Mouse (Mus musculus) megakaryocyte, embryonic 14.5 days (primary cell): ENCODE results near the gene Tkfc. TPM values are rescaled to one million over a fixed set of nuclear protein-coding genes. Genes with fewer than 3 reads are reported as not detected.

Experiments used
- H3K27me3 ChIP-seq: replicated peaks from 2 replicates; pipeline ENCODE3; 2012; ENCODE audit warnings: inconsistent platforms
- H3K36me3 ChIP-seq: replicated peaks from 2 replicates; pipeline ENCODE3; 2012; ENCODE audit warnings: low read length, inconsistent platforms, mixed read lengths
- H3K4me1 ChIP-seq: 2 replicates; pipeline ENCODE4 v1.6.1; 2012; ENCODE audit warnings: inconsistent platforms
- H3K4me3 ChIP-seq: replicated peaks from 2 replicates; pipeline ENCODE3; 2012; ENCODE audit warnings: moderate library complexity, mild to moderate bottlenecking, inconsistent platforms
- H3K9me3 ChIP-seq: 2 replicates; pipeline ENCODE4 v1.6.1; 2012; ENCODE audit warnings: inconsistent platforms
- FLI1 ChIP-seq: IDR thresholded peaks from 2 replicates; pipeline ENCODE4 v1.6.1; 2012; ENCODE audit warnings: low read length, inconsistent platforms, mixed read lengths
- GATA1 ChIP-seq: IDR thresholded peaks from 3 replicates; pipeline ENCODE4 v1.6.1; 2012; ENCODE audit warnings: mixed read lengths, low read length, inconsistent platforms, borderline replicate concordance
- polyA plus RNA-seq: library from polyadenylated mRNA; stranded (reverse); fragments of >175 nt; gene quantifications from 2 replicates; pipeline ENCODE4 v1.2.3, GENCODE M21; 2012; ENCODE audit warnings: low replicate concordance; ENCODE audit not compliant: insufficient read depth

The Tkfc gene
- polyA plus RNA-seq, 1 experiment, result 7.3 TPM

GRCm38 (mm10) chr19:10589127-10589857 lies 16.2 kb downstream of the Tkfc start:
- Histone ChIP-seq H3K36me3 (peaks cover 89% of the 10 kb centered on the region), H3K27me3 (no peaks in the 10 kb centered on the region), H3K9me3 (no peaks in the 10 kb centered on the region), H3K4me1 (peaks cover 64% of the 10 kb centered on the region), H3K4me3 (peak overlapping the region; percentile 83)
- no peak for TF ChIP-seq FLI1
- no peak for TF ChIP-seq GATA1

GRCm38 (mm10) chr19:10587231-10587630 lies 18.2 kb downstream of the Tkfc start:
- H3K4me1 ChIP-seq, result peaks cover 71% of the 10 kb centered on the region
- TF ChIP-seq FLI1 (no peak), GATA1 (no peak)
- H3K4me3 ChIP-seq, result no peak overlapping the region
- H3K9me3 ChIP-seq, result no peaks in the 10 kb centered on the region
- H3K27me3 ChIP-seq, result no peaks in the 10 kb centered on the region
- H3K36me3 ChIP-seq, result peaks cover 83% of the 10 kb centered on the region

GRCm38 (mm10) chr19:10585112-10585511 lies 20.3 kb downstream of the Tkfc start:
- no peak for TF ChIP-seq FLI1
- no peak for TF ChIP-seq GATA1
- peaks cover 79% of the 10 kb centered on the region for H3K4me1 ChIP-seq
- no peaks in the 10 kb centered on the region for H3K27me3 ChIP-seq
- H3K36me3 ChIP-seq, result peaks cover 84% of the 10 kb centered on the region
- H3K9me3 ChIP-seq, result no peaks in the 10 kb centered on the region
- no peak overlapping the region for H3K4me3 ChIP-seq

- no peaks in the 10 kb centered on the region for H3K27me3 ChIP-seq
- peaks cover 79% of the 10 kb centered on the region for H3K4me1 ChIP-seq
- no peak overlapping the region for H3K4me3 ChIP-seq
- no peak for TF ChIP-seq FLI1
- no peak for TF ChIP-seq GATA1
- H3K36me3 ChIP-seq, result peaks cover 85% of the 10 kb centered on the region
- no peaks in the 10 kb centered on the region for H3K9me3 ChIP-seq
Measured at GRCm38 (mm10) chr19:10583550-10584146, 21.8 kb downstream of the Tkfc start.

- Histone ChIP-seq H3K4me3 (peak overlapping the region; percentile 40), H3K9me3 (no peaks in the 10 kb centered on the region), H3K4me1 (peaks cover 67% of the 10 kb centered on the region), H3K36me3 (peaks cover 71% of the 10 kb centered on the region), H3K27me3 (no peaks in the 10 kb centered on the region)
- TF ChIP-seq FLI1 (no peak), GATA1 (no peak)
Measured at GRCm38 (mm10) chr19:10581984-10582383, 23.5 kb downstream of the Tkfc start.

GRCm38 (mm10) chr19:10580761-10581160 lies 24.7 kb downstream of the Tkfc start:
- H3K9me3 ChIP-seq, result no peaks in the 10 kb centered on the region
- no peak for TF ChIP-seq FLI1
- no peak for TF ChIP-seq GATA1
- no peak overlapping the region for H3K4me3 ChIP-seq
- H3K36me3 ChIP-seq, result peaks cover 61% of the 10 kb centered on the region
- H3K4me1 ChIP-seq, result peaks cover 64% of the 10 kb centered on the region
- no peaks in the 10 kb centered on the region for H3K27me3 ChIP-seq

- no peak for TF ChIP-seq FLI1
- TF ChIP-seq GATA1, result no peak
Measured at GRCm38 (mm10) chr19:10580102-10580501, 25.4 kb downstream of the Tkfc start.

GRCm38 (mm10) chr19:10576690-10577561 lies 28.5 kb downstream of the Tkfc start, which contains the start of the genes Cyb561a3 and Tmem138:
TSS of gene Cyb561a3 (plus strand) at chr19:10577172.
TSS of gene Tmem138 (minus strand) at chr19:10577362.
- Histone ChIP-seq H3K4me1 (peaks cover 54% of the 10 kb centered on the region), H3K36me3 (peaks cover 69% of the 10 kb centered on the region)
- TF ChIP-seq FLI1, result peak; percentile 73; the same call in 1 of the 2 replicates
- TF ChIP-seq GATA1, result no peak

More at GRCm38 (mm10) chr19:10580102-10580501, 25.4 kb downstream of the Tkfc start:
- Histone ChIP-seq H3K27me3 (no peaks in the 10 kb centered on the region), H3K4me1 (peaks cover 68% of the 10 kb centered on the region), H3K4me3 (no peak overlapping the region), H3K9me3 (no peaks in the 10 kb centered on the region), H3K36me3 (peaks cover 63% of the 10 kb centered on the region)

GRCm38 (mm10) chr19:10569627-10570026 lies 35.8 kb downstream of the Tkfc start:
- H3K36me3 ChIP-seq, result peaks cover 65% of the 10 kb centered on the region

More at GRCm38 (mm10) chr19:10576690-10577561, 28.5 kb downstream of the Tkfc start, which contains the start of the genes Cyb561a3 and Tmem138:
- Histone ChIP-seq H3K9me3 (no peaks in the 10 kb centered on the region), H3K4me3 (peak within 1 kb of the TSS; percentile 92), H3K27me3 (no peaks in the 10 kb centered on the region)

More at GRCm38 (mm10) chr19:10569627-10570026, 35.8 kb downstream of the Tkfc start:
- Histone ChIP-seq H3K27me3 (no peaks in the 10 kb centered on the region), H3K9me3 (no peaks in the 10 kb centered on the region), H3K4me3 (no peak overlapping the region), H3K4me1 (peaks cover 50% of the 10 kb centered on the region)
- TF ChIP-seq FLI1 (no peak), GATA1 (no peak)
